Mouse (Mus musculus) right cerebral cortex, postnatal 10 days (tissue): Measurements from ENCODE around the gene Klhl26.
A peak's percentile ranks its signal among the peaks of the same experiment; 100 is the strongest.

Experiments used
- DNase-seq, 2 experiments: peaks; one replicate each; pipeline ENCODE4 v3.0.0; 2021; ENCODE audit warnings: low spot score in 2 of 2

The Klhl26 gene

GRCm38 (mm10) chr8:70477269-70477982 is 658 bp upstream of the Klhl26 start:
- no peak for DNase-seq

GRCm38 (mm10) chr8:70471856-70472255 is 4.9 kb downstream of the Klhl26 start:
- DNase-seq: no peak

- no peak for DNase-seq
These were observed 6.8 kb downstream of the Klhl26 start for GRCm38 (mm10) chr8:70469938-70470337.

GRCm38 (mm10) chr8:70469295-70469916 is 7.4 kb downstream of the Klhl26 start:
- DNase-seq: no peak

- no peak for DNase-seq
These were observed 8.0 kb downstream of the Klhl26 start for GRCm38 (mm10) chr8:70468733-70469132.

GRCm38 (mm10) chr8:70467907-70468306 is 8.9 kb downstream of the Klhl26 start:
- no peak for DNase-seq

- DNase-seq: no peak
These were observed 9.5 kb downstream of the Klhl26 start for GRCm38 (mm10) chr8:70467229-70467725.

GRCm38 (mm10) chr8:70466771-70467170 is 10.0 kb downstream of the Klhl26 start:
- no peak for DNase-seq

GRCm38 (mm10) chr8:70466305-70466704 is 10.5 kb downstream of the Klhl26 start:
- no peak for DNase-seq

GRCm38 (mm10) chr8:70465701-70466100 is 11.1 kb downstream of the Klhl26 start:
- DNase-seq: no peak

GRCm38 (mm10) chr8:70464162-70464561 is 12.6 kb downstream of the Klhl26 start:
- DNase-seq: no peak

GRCm38 (mm10) chr8:70463306-70463705 is 13.5 kb downstream of the Klhl26 start:
- DNase-seq: peak; percentile 67 to 73

- DNase-seq: no peak
These were observed 14.3 kb downstream of the Klhl26 start for GRCm38 (mm10) chr8:70462516-70462813.

GRCm38 (mm10) chr8:70461765-70462515 is 14.8 kb downstream of the Klhl26 start:
- no peak for DNase-seq

GRCm38 (mm10) chr8:70460606-70461005 is 16.2 kb downstream of the Klhl26 start:
- no peak for DNase-seq

- no peak for DNase-seq
These were observed 16.6 kb downstream of the Klhl26 start for GRCm38 (mm10) chr8:70460199-70460598.

GRCm38 (mm10) chr8:70459636-70460035 is 17.1 kb downstream of the Klhl26 start:
- DNase-seq: no peak

GRCm38 (mm10) chr8:70458462-70458861 is 18.3 kb downstream of the Klhl26 start:
- no peak for DNase-seq

GRCm38 (mm10) chr8:70457882-70458281 is 18.9 kb downstream of the Klhl26 start:
- DNase-seq: no peak

- DNase-seq: no peak
These were observed 19.8 kb downstream of the Klhl26 start for GRCm38 (mm10) chr8:70456996-70457395.

- DNase-seq: no peak
These were observed 22.9 kb downstream of the Klhl26 start for GRCm38 (mm10) chr8:70453852-70454251.

GRCm38 (mm10) chr8:70452196-70452966 is 24.4 kb downstream of the Klhl26 start:
- no peak for DNase-seq
